Mouse (Mus musculus) embryo, embryonic 11 days (tissue): ENCODE data around the gene Olfr453.

ENCODE experiments used
- DNase-seq: peaks from one replicate; pipeline ENCODE4 v3.0.0-alpha.2; 2015

Olfr453 gene

GRCm38 (mm10) chr6:42739071-42739470, at the start of gene Olfr453:
Gene Olfr453, plus strand, starts transcription at chr6:42739371.
- DNase-seq = no peak

- DNase-seq = no peak
Measured at GRCm38 (mm10) chr6:42689761-42690160, 49.4 kb upstream of the Olfr453 start.

- peak; percentile 88 for DNase-seq
Measured at GRCm38 (mm10) chr6:42692154-42692516, 47.0 kb upstream of the Olfr453 start.

GRCm38 (mm10) chr6:42692517-42693190, 46.5 kb upstream of the Olfr453 start:
- peak; percentile 92 for DNase-seq

- peak; percentile 90 for DNase-seq
Measured at GRCm38 (mm10) chr6:42709291-42710211, 29.6 kb upstream of the Olfr453 start, which contains the start of gene Tcaf1. Gene Tcaf1, minus strand, starts transcription at chr6:42710088.

GRCm38 (mm10) chr6:42714668-42715067, 24.5 kb upstream of the Olfr453 start:
- no peak for DNase-seq

- DNase-seq = no peak
Measured at GRCm38 (mm10) chr6:42717973-42718372, 21.2 kb upstream of the Olfr453 start.

- no peak for DNase-seq
Measured at GRCm38 (mm10) chr6:42742303-42742702, 3.1 kb downstream of the Olfr453 start.

GRCm38 (mm10) chr6:42747846-42748245, 8.7 kb downstream of the Olfr453 start:
- no peak for DNase-seq

GRCm38 (mm10) chr6:42756104-42756503, 16.9 kb downstream of the Olfr453 start, which contains the start of gene Olfr38:
Gene Olfr38, plus strand, starts transcription at chr6:42756404.
- DNase-seq = no peak

GRCm38 (mm10) chr6:42777066-42777465, 37.9 kb downstream of the Olfr453 start:
- DNase-seq = no peak

GRCm38 (mm10) chr6:42784793-42785192, 45.6 kb downstream of the Olfr453 start, which contains the start of gene Olfr452:
Gene Olfr452, plus strand, starts transcription at chr6:42785093.
- no peak for DNase-seq

GRCm38 (mm10) chr6:42790247-42790948, 51.2 kb downstream of the Olfr453 start:
- DNase-seq = peak; percentile 3

- DNase-seq = no peak
Measured at GRCm38 (mm10) chr6:42790949-42791556, 51.9 kb downstream of the Olfr453 start.

- no peak for DNase-seq
Measured at GRCm38 (mm10) chr6:42794982-42795381, 55.8 kb downstream of the Olfr453 start.
